Mouse (Mus musculus) lung, postnatal 4 days (tissue): ENCODE data around the gene Lingo2.
"Not testable (repeated sequence)": the region's sequence is repeated elsewhere in the genome, so short reads cannot be mapped to it uniquely, and the experiment has no call there.

Experiments
- DNase-seq, 2 experiments: peaks; one replicate each; pipeline ENCODE4 v3.0.0; 2021

The Lingo2 gene

DNA sequence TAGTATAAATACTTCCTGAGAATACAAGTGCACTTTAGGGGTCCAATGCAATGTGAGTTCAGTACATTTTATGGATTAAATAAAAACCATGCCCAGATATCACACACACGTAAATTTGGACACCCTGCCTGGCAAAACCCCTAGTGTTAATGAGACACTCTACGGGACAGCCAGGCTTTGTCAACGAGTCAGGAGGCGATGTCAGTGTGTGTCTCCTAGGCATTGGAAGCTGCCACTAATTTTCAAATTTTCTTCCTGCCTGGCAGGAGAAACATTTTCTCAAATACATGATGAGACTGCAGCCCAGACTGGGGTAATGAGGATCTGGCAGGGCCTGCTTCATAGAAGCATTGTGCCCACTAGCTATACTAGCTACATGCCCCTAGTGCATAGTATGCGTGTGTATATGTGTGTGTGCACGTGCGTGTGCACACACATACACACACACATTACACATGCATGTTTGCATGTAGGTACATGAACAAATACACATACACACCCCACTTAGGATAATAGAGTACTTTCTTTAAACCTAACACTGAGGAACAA lies 1128.2 kb downstream of the Lingo2 start:
- no peak for DNase-seq

DNA sequence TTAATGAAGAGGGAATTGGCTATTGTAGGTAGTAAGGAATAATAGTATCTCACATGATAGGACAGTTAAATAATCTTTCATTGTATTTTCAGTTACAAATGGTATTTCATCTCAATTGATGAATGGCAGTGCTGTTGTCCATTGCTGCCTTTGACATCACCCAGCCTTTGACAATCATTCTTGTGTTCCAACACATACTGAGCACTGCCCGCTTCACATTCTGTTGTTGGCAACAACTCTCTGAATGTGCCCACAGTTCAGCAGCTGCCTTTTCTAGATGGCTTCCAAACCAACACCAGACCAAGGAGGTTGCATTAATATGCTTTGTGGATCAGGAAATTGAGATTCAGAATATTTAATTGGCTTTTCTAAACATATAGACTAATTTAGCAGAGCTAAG lies 1130.8 kb downstream of the Lingo2 start:
- no peak for DNase-seq

DNA sequence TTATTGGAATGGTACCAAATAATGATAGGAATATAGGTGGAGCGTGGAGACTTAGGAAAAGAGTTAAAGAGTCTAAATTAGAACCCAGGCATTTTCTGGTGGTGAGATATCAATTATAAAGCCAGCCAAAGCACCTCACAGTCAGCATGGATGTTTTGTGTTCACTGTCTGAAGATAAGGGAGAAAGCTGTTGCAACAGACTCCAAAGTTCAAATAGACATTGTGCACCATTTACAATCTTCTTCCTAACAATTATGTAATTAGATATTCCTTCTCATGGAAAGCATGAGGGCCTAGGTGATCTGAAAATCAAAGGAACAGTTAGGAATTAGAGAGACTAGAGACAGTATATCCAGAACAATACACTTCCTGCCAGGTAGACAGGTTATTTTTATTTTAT lies 1136.8 kb downstream of the Lingo2 start:
- no peak for DNase-seq

DNA sequence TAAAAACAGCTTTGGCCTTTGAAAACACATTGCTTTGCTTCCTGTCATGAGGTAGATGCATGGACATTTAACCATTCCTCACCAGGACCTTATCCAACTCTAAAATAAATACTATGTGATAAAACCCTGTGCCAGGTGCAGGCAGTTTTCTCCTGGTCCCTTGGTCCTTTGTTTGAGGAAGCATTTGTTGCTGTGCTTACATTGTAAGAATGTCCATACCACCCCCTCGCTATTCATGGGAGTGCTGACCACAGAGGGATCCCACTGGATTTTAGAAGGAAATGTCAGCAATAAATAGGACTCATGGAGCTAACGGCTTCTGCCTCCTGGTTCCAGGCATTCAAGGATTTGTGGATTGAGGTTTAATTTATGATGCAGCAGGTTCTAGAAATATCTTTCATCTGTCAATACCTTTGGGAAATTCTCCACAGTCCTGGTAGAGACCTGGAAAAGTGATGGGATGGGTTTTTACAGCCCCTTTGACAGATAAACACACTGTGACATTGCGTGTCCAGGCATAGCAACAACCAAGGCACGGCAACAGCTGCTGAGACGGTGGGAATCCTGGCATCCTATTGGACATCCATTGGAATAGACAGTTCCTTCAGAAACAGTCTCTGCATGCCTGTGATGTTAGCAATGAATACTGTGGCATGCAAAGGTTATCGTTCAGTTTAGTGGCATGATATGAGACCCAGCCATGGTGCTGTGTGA lies 1143.9 kb downstream of the Lingo2 start:
- no peak for DNase-seq

DNA sequence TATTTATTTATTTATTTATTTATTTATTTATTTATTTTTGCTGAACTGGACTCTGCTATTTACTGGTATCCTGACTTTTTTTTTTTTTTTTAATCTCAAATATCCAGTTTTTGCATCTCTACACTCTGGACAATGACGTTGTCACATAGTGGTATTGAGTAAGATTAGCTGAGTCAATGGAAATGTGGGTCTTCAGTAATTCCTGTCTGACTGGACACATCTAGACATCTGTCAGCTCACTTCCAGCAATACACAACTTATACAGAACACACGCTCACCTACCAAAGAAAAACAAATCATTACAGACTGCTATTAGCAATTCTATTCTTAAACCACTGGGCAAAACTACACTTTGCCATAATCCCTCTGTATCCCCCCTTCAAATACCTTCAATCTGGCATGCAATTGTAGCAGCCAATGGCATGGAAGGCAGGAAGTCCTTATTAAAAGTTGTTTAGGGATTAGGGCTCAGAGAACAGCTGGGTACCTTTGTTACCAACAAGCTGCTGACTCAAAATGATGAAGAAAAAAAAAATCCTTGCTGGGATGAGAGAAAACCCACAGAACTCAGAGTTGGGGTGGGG lies 1144.6 kb downstream of the Lingo2 start:
- DNase-seq = no peak

DNA sequence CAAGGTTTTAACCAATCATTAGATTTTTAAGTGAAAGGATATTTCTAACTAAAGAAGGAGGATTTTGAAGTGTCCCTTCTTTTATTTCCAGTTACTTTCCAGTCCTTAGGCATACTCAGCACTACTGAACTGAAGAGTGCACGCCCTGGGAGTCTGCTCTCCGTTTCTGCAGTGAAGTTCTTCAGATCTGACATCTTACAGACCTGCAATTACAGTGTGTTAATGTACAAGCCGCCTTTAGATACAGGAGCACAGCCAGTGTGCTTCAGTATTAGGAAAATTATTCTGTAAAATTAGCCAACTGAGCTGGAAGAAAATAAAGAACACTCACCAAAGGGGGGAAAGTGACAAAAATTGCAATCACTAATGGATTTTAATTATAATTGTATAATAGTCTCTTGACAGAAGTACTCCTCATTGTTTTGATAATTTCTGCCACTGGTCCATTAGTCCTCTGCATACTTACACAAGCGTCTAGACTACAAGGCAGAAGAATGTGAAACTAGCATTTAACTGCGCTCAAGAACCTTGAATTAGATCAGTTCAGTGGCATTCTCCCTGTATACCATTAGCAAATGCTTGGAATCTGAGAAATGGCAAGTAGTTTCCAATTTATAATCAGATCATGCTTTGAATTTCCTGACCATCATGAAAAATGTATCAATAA lies 1167.2 kb downstream of the Lingo2 start:
- no peak for DNase-seq

DNA sequence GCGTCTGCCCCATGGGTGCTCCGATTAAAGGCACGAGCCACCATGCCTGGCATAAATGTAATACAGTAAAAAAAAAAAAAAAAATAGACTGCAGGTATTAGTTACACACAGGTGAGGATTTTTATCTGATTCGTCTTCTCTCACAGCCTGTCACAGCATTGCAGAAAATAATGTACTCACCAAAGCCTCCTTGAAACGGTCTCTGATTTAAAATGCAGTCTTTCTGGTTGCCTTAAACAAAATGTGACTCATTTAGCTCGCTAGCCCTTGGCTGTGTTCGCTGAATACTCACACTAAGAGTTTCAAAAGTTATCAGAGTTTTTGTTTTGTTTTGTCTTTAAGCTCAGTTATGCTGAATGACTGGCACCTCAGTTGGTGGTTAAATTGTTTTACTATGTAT lies 1180.7 kb downstream of the Lingo2 start:
- DNase-seq = no peak

DNA sequence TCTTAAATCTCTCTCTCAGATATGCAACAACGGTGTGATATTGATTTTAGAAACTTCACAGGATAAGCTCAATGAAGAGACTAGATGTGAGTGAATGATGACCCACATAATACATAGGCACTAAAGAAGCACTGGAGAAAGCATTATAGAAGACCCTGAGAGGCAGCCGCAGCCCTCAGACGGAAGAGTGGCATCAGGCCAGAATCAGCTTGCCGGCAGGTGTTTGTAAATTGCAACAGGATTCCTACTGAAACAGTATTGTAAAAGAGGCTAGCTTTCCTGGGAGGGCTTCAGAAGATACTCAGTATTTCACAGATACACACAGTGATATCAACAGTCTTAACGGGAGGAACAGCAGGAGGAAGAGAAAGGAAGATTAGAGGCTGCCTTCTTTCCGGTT lies 1184.6 kb downstream of the Lingo2 start:
- DNase-seq = no peak

DNA sequence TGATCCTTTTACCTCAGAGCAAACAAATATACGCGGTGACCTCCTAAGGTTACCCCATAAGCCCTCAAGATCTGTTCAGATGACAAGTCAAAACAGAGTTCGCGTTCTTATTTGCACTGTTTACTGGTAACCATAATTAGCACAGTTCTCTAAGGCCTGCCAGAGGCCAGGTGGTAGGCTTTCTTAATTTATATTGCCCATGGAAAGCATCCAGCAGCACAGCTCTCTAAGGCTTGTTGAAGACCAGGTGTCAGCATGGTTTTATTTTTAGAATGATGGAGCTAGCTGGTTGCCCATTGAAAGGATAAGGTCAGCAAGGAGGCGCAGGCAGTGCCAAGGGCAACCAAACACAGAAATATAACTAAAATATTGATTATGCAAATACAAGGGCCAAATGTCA lies 1190.4 kb downstream of the Lingo2 start:
- no peak for DNase-seq

DNA sequence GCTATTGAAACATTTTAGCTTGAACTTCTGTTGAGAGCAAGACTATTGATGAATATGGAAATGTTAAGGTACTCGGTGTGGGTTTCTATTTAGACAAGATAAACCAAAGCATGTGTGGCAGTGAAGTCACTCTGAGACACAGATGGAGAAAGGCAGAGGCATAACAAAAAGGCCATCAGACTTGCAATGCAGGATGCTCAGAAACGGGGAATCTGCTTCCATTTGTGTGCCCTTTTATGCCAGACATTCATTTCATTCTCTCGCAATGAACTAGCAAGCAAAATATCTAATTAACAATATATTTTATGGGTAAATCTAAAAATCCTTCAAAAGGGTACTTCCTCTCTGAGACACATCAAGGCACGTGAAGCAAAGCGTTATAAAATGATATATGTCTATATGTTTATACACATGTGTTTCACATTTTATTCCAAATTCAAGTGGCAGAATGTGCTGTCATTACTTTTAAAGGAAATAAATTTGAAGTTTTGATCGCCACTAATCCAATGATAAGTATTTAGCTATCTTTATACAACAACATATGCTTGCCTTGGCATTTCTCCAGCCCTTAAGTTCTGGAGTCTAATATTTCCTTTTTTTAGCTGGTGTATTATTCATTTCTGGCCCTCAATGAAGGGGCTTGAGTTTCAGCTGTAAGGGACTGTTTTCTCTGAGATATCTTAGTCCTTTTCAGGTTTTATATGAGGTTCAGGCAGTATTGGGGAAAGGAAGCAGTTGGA lies 1199.3 kb downstream of the Lingo2 start:
- DNase-seq = no peak

DNA sequence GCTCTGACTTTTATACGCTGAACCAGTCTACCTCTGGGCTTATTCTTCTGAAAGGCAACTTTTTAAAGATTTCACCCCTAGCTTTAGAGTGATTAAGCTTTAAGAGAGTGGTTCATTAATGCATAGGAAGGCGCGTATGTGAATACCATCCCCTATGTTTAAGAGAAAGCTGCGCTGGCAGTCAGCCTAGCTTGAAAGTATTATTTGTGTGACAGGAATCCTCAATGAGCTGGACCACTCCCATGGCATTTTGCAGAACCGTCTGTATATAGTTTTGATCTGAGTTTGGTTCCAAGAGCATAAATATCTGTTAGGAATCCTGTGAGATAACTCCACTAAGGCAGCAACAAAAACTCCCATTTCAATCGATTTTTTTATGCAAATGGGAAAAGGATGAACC lies 1204.9 kb downstream of the Lingo2 start:
- DNase-seq = no peak

DNA sequence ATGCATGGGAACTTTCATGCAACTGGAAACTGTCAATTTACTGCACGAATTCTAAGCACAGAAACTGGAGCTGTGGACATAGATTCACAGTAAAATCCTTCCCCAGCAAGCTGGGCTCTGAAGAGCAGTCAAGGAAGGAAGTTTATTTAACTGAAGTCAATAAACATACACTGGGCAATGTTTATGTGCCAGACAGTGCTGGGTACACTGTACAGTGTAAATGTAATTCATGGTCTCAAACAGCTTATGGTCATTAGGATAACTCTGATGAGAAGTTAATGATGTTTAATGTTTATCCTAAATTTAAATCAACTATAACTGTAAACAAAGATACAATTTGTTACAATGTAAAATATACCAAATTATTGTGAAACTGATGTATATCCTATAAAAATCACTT lies 1226.8 kb downstream of the Lingo2 start:
- no peak for DNase-seq

DNA sequence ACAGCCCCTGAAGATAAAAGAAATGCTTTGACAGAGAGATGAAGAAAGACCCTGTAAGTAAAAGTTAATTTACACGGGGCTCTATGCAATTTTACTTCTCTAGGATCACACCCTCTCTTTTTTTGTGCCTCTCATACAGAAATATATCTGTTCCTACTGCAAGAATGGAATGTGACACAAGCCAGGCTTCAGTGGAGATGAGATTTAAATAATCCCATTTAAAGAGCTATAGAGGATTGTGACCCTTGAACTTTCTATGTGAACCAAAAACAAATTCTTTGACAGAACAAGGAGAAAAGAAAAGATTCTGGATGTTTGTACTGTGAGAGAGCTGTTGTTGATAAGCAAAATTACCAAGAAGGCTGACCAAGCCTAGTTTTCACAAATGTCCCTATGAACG lies 1247.4 kb downstream of the Lingo2 start:
- no peak for DNase-seq

DNA sequence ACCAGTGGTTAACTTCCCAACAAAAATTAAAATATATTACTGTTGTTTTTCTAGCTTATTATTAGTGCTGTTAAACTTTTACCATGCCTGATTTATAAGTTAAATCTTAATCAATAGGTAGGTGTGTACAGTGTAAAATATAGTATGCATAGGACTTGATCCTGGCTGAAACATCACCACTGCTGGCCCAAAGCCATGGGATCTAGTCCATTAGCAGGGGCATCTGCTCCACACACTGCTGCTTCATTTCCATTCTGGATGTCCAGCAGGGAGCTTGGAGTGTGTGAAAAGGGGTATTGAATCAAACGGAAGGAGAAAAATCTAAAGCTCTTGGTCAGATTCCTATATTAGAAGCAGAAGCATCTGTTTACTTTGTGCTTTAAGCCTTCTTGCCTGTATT lies 1248.9 kb downstream of the Lingo2 start:
- DNase-seq = no peak

DNA sequence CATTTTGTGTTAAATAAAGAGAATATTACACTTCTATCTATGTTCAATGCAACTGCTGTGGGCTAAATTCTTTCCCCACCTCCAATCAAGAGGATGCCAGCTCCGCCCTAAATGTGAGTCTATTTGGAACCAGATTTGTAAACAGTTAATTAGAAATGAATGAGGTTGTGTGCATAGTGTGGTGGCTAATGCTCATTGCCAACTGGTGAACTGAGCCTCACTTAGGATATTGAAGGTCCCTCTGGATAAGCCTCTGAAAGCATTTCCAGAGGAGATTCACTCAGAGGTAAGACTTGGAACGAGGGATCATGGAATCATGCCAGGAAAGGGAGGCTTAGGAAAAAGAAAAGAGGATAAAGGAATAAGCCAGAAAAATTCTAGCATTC lies 1256.4 kb downstream of the Lingo2 start:
- no peak for DNase-seq

DNA sequence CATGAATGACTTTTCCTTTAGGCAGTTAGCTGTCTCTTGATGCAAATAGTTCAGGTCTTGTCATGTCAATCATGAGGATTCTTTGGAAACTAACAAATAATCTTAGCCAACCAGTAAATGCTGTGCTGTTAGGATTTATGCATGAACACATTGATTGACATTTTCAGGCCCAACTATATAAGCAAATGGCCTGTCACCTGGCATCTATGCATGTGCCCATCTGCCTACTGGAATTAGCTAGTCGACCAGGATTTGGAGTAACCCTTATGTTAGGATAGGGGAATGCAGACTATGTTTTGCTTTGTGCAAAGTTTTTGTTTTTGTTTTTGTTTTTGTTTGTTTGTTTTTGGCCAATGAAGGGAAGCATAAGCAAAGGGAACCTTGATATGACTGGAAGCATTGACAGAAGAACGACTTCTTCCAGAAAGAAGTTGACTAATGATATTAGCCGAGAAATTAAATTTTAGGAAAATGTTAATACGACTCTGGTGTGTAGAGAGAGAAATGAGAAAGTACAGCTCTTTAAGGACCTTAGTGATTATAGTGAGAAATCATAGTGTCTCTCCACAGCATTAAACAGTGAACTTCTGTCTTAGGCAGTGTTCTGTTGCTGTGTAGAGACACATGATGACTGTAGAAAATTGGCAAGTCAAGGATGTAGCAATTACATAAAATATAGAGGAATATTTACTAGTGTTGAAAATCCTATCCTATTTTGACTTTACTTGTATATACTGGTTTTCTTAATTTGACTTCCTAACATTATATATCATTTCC lies 1257.0 kb downstream of the Lingo2 start:
- no peak for DNase-seq

DNA sequence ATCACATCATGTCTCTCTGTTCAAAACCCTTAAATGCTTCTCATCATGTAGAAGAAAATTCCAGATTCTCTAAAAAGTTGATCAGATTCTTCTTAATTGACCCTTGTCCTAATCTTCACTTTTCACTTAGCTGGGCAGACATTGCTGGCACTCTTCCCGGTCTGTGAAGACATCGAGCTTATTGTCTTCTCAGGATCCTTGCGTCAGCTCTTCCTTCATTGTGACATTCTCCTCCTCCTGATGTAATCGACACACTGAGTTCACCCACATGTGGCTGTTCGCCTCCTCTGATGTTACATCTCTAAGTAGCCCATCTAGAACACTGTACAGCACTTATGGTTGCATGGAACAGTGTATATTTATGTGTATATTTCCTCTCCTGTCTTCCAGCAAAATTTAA lies 1261.0 kb downstream of the Lingo2 start:
- DNase-seq = no peak

DNA sequence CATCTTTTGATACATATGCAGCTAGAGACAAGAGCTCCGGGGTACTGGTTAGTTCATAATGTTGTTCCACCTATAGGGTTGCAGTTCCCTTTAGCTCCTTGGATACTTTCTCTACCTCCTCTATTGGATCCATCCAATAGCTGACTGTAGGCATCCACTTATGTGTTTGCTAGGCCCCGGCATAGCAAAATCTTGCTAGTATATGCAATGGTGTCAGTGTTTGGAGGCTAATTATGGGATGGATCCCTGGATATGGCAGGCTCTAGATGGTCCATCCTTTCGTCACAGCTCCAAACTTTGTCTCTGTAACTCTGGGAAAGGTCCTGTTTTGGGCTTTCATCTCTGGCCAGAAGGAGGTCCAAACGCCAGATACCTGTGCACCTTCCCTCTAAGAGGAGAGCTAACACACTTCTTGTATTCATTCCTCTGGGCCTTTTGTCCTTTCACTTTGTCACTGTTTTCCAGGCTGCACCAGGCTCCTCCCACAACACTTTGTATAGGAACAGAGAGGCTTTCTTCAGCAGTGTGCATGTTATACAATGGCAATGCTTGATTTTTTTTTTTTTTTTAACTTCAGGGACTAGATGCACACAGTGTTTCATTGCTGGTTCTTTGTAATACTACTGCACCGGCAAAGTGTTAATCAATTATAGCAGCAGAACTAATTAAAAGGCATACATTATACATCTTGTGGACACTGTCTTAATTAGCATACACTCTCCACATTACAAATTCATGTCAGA lies 1262.9 kb downstream of the Lingo2 start:
- DNase-seq = not testable (repeated sequence)
